Mouse (Mus musculus) kidney, embryonic 16.5 days (tissue): ENCODE data around the gene Zdhhc24. TPM values are rescaled to one million over a fixed set of nuclear protein-coding genes. Genes with fewer than 3 reads are reported as not detected.
"Not testable (repeated sequence)": the region's sequence is repeated elsewhere in the genome, so short reads cannot be mapped to it uniquely, and the experiment has no call there.

Source experiments
- ATAC-seq: fragments of 200-750 bp; cut with Nextera tagmentation; 2 replicates; pipeline ENCODE4 v1.8.0; 2017; ENCODE audit warnings: moderate TSS enrichment; ENCODE audit not compliant: low FRiP score, low TSS enrichment
- H3K27ac ChIP-seq: fragments of 300-500 bp; sonication (generic); 2 replicates; pipeline ENCODE4 v1.5.1; 2014; ENCODE audit warnings: low read length
- H3K27me3 ChIP-seq: fragments of 300-500 bp; sonication (generic); 2 replicates; pipeline ENCODE4 v1.6.1; 2014; ENCODE audit warnings: low read length, control low read depth, mixed read lengths; ENCODE audit not compliant: insufficient read depth
- H3K36me3 ChIP-seq: fragments of 300-500 bp; sonication (generic); 2 replicates; pipeline ENCODE4 v1.6.1; 2014; ENCODE audit warnings: low read length, control low read depth, mixed read lengths; ENCODE audit not compliant: insufficient read depth
- H3K4me1 ChIP-seq: fragments of 300-500 bp; sonication (generic); 2 replicates; pipeline ENCODE4 v1.6.1; 2014; ENCODE audit warnings: low read length, control low read depth, mixed read lengths; ENCODE audit not compliant: insufficient read depth
- H3K4me2 ChIP-seq: fragments of 300-500 bp; sonication (generic); replicated peaks from 2 replicates; pipeline ENCODE4 v1.6.1; 2014; ENCODE audit warnings: low read depth, low read length
- H3K4me3 ChIP-seq: fragments of 300-500 bp; sonication (generic); 2 replicates; pipeline ENCODE4 v1.5.1; 2014; ENCODE audit warnings: mild to moderate bottlenecking, low read length
- H3K9ac ChIP-seq: fragments of 300-500 bp; sonication (generic); replicated peaks from 2 replicates; pipeline ENCODE4 v1.6.1; 2014; ENCODE audit warnings: low read length
- H3K9me3 ChIP-seq: fragments of 300-500 bp; sonication (generic); 2 replicates; pipeline ENCODE4 v1.6.1; 2016; ENCODE audit warnings: low read length, control low read depth
- WGBS: fragments of 180-500 bp; shearing (Covaris S2); extraction: QIAGEN DNeasy Blood & Tissue Kit; methylation state at CpG from one replicate; pipeline ENCODE4 v1.1.7; 2014; 5-methylcytosine and 5-hydroxymethylcytosine counted together
- polyA plus RNA-seq: library from polyadenylated mRNA; unstranded; fragments of >200 nt; fragmentation: Nextera tagmentation; extraction: Ambion mirVana; gene quantifications from 2 replicates; pipeline ENCODE4 v1.2.1, GENCODE M21; 2015

The Zdhhc24 gene
- polyA plus RNA-seq, 1 experiment from 2014 or later = 15.3 TPM

DNA sequence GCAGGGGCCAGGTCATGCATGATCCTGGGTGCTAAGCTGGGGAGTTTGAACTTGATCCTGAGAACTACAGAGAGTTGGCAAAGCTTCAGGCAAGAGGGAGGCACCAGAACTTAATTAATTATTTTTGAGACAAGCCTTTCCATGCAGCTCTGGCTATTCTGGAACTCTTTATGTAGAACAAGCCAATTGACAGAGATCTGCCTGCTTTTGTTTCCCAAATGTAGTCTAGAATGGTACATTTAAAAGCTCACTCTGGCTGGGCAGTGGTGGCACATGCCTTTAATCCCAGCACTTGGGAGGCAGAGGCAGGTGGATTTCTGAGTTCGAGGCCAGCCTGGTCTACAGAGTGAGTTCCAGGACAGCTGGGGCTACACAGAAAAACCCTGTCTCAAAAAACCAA is 3.9 kb upstream of the Zdhhc24 start:
- not testable (repeated sequence) for H3K4me2 ChIP-seq, H3K27ac ChIP-seq, H3K9ac ChIP-seq, H3K27me3 ChIP-seq, ATAC-seq, H3K4me3 ChIP-seq, H3K36me3 ChIP-seq, H3K9me3 ChIP-seq
- peaks cover 21% of the 10 kb centered on the region for H3K4me1 ChIP-seq
- WGBS = 93% methylated on average over 1 of the region's 1 CpGs

DNA sequence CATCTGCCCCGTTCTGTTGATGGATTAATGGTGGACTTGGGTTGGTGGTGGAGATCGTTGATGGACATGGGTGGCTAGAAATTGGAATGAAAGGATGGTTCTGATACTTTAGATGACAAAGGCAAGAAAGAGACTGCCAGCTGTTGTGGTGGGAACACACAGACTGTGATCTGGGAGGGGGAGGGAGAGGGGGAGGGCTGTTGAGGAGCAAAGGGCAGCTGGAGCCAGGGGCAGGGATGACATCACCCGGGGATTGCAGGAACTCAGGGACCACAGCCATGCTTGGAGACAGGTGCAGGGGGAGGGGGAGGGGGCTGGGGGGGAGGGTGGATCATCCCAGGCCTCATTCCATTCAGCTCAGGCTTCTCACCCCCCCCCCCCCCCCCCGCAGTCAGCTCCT is 2.2 kb upstream of the Zdhhc24 start:
- 0 out of 2 replicates have a peak overlapping the region, but pooled peaks have one; percentile 22 for H3K9ac ChIP-seq
- ATAC-seq = no peak
- no peak overlapping the region for H3K4me3 ChIP-seq
- peaks cover 21% of the 10 kb centered on the region for H3K4me1 ChIP-seq
- 38% methylated on average over 3 of the region's 4 CpGs for WGBS
- H3K27me3 ChIP-seq = no peaks in the 10 kb centered on the region
- H3K9me3 ChIP-seq = no peaks in the 10 kb centered on the region
- H3K36me3 ChIP-seq = no peaks in the 10 kb centered on the region
- H3K4me2 ChIP-seq = no peak overlapping the region
- no peak overlapping the region for H3K27ac ChIP-seq

DNA sequence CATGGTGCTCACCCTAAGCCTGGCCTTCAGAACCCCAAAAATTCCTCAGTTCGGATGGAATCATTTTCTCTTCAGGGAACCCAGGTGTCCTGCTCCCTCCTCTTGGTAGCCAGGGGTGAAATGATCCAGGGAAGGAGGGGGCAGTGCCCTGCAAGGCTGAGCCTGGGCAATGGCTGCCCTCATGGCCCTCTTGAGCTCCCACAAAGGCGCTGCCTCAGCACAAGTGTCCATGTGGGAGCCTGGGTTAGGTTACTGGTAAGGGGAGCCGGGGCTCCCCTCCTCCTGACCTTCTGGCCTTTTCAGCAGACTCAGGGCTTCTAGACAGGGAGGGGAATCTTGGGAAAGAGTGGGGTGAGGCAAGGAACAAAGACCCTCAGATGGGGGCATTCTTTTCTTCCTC is 1.7 kb upstream of the Zdhhc24 start:
- no peak overlapping the region for H3K4me2 ChIP-seq
- no peaks in the 10 kb centered on the region for H3K9me3 ChIP-seq
- peaks cover 21% of the 10 kb centered on the region for H3K4me1 ChIP-seq
- ATAC-seq = no peak
- H3K36me3 ChIP-seq = no peaks in the 10 kb centered on the region
- no peak overlapping the region for H3K27ac ChIP-seq
- no peak overlapping the region for H3K9ac ChIP-seq
- no peaks in the 10 kb centered on the region for H3K27me3 ChIP-seq
- no peak overlapping the region for H3K4me3 ChIP-seq
- 27% methylated on average over 3 of the region's 3 CpGs for WGBS

DNA sequence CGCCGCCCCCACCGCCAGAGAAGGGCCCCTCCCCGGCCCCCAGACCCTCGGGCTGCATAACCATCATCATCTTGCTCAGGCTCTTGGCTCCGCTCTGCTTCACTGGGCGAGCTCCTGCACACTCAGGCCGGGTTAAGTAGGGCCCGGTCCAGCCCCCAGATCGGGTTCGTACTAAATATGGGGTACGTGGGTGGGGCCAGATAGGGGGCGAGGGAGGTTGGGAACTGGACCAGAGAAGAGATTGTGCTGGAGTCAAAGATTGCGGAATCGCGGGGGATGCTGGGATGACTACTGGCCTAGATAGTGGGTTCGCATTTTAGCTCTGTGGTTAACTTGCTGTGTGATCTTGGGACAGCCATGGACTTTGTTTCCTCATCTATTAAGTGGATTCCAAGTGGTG is 683 bp upstream of the Zdhhc24 start, which contains the start of gene Actn3:
Actn3 (minus strand) TSS at position 125 of the 400 bp plus-strand sequence.
- peak within 1 kb of the TSS; percentile 97 for H3K4me3 ChIP-seq
- H3K4me2 ChIP-seq = peak within 1 kb of the TSS; percentile 96
- peak; percentile 58 for ATAC-seq
- no peaks in the 10 kb centered on the region for H3K27me3 ChIP-seq
- H3K4me1 ChIP-seq = peaks cover 21% of the 10 kb centered on the region
- H3K9ac ChIP-seq = peak within 1 kb of the TSS; percentile 92
- 2% methylated on average over 17 of the region's 17 CpGs for WGBS
- no peaks in the 10 kb centered on the region for H3K9me3 ChIP-seq
- H3K27ac ChIP-seq = peak within 1 kb of the TSS; percentile 88
- no peaks in the 10 kb centered on the region for H3K36me3 ChIP-seq

DNA sequence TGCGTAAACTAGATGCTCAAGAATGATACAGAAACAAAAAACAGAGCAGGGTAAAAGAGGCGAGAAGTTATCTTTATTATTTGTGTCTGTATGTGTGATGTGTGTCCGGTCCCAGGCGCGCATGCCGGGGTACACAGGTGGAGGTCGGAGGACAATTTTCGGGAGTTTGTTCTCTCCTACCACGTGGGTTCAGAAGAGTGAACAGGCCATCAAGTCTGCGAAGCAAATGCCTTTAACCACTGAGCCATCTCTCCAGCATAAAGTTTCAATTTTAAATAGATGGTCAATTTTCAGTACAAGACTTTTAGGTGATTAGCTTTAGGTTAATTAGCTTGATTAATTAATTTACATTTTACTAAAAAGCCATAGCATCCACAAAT is 846 bp downstream of the Zdhhc24 start:
- peak overlapping the region; percentile 92 for H3K9ac ChIP-seq
- H3K36me3 ChIP-seq = no peaks in the 10 kb centered on the region
- ATAC-seq = no peak
- H3K9me3 ChIP-seq = no peaks in the 10 kb centered on the region
- H3K4me1 ChIP-seq = peaks cover 21% of the 10 kb centered on the region
- no peaks in the 10 kb centered on the region for H3K27me3 ChIP-seq
- H3K4me2 ChIP-seq = peak overlapping the region; percentile 96
- peak overlapping the region; percentile 97 for H3K4me3 ChIP-seq
- H3K27ac ChIP-seq = no peak overlapping the region
- 62% methylated on average over 10 of the region's 10 CpGs for WGBS

DNA sequence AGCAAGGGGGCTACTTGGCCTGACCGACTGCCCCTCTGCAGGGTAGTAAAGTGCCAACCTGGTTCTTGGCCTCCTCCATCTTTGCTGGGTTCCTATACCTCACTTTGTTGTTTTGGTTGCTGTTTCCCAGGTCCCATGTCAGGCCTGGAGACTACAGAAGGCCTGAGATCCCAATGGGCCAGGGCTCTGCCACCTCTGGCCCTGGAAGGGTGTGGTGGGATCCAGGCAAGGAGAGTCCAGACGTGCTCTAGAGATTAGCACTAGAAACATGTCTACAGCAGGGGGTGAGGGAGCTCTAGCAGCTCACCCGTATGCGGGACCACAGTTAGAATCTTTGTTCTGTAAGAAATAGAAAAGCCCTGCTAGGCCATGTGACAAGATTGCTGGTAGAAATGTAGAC is 5.5 kb downstream of the Zdhhc24 start:
- Histone ChIP-seq H3K4me2 (no peak overlapping the region), H3K36me3 (no peaks in the 10 kb centered on the region), H3K9ac (no peak overlapping the region), H3K4me3 (no peak overlapping the region), H3K4me1 (peaks cover 4% of the 10 kb centered on the region), H3K9me3 (no peaks in the 10 kb centered on the region), H3K27ac (no peak overlapping the region), H3K27me3 (no peaks in the 10 kb centered on the region)
- WGBS = 84% methylated on average over 4 of the region's 4 CpGs
- ATAC-seq = no peak

DNA sequence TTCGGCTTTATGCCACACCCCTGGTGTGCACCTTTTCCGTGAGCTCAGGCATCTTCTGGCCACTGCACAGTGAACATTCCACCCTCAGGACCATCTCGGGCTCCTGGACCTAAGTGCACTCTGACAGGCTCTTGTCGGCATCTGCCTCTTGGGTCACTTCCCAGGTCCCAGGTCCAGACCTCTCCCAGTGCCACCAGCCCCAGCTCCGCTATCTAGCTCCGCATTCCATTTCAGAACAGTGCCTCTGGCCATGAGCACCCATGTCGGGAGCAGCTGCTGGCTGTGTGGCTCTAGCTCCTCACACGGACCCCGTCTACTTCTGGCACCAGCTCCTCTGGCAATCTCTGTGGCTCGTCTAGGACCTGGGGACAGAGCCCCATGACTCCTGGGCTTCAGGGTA is 11.3 kb downstream of the Zdhhc24 start:
- WGBS = 80% methylated on average over 10 of the region's 10 CpGs
- H3K4me3 ChIP-seq = no peak overlapping the region
- no peak overlapping the region for H3K4me2 ChIP-seq
- no peak overlapping the region for H3K27ac ChIP-seq
- no peaks in the 10 kb centered on the region for H3K4me1 ChIP-seq
- no peaks in the 10 kb centered on the region for H3K27me3 ChIP-seq
- H3K9me3 ChIP-seq = no peaks in the 10 kb centered on the region
- H3K36me3 ChIP-seq = 0 out of 2 replicates have a peak, but pooled peaks cover 4% of the 10 kb centered on the region
- no peak overlapping the region for H3K9ac ChIP-seq
- no peak for ATAC-seq

DNA sequence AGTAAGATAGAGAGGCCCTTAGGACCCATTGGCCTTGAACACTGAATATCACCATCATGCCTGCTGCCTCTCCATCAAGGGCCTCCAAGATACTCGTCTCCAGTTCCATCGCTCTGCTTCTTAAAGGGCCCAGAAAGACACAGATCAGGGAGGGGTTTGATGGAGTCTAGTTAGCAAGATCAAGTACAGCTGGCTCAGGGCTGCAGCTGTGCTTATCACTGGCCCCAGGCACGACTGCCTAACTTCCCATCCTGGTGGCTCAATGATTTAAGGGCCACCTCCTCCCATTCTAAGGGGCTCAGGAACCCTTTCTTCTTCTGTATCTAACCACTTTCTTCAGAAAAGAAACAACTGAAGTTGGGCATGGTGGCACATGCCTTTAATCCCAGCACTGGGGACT is 13.3 kb downstream of the Zdhhc24 start:
- ATAC-seq = no peak
- H3K27me3 ChIP-seq = no peaks in the 10 kb centered on the region
- no peak overlapping the region for H3K4me2 ChIP-seq
- H3K4me1 ChIP-seq = peaks cover under 1% of the 10 kb centered on the region; the same call in 1 of the 2 replicates
- 73% methylated on average over 3 of the region's 3 CpGs for WGBS
- no peak overlapping the region for H3K4me3 ChIP-seq
- 0 out of 2 replicates have a peak, but pooled peaks cover 4% of the 10 kb centered on the region for H3K36me3 ChIP-seq
- H3K9ac ChIP-seq = no peak overlapping the region
- H3K27ac ChIP-seq = no peak overlapping the region
- H3K9me3 ChIP-seq = no peaks in the 10 kb centered on the region

DNA sequence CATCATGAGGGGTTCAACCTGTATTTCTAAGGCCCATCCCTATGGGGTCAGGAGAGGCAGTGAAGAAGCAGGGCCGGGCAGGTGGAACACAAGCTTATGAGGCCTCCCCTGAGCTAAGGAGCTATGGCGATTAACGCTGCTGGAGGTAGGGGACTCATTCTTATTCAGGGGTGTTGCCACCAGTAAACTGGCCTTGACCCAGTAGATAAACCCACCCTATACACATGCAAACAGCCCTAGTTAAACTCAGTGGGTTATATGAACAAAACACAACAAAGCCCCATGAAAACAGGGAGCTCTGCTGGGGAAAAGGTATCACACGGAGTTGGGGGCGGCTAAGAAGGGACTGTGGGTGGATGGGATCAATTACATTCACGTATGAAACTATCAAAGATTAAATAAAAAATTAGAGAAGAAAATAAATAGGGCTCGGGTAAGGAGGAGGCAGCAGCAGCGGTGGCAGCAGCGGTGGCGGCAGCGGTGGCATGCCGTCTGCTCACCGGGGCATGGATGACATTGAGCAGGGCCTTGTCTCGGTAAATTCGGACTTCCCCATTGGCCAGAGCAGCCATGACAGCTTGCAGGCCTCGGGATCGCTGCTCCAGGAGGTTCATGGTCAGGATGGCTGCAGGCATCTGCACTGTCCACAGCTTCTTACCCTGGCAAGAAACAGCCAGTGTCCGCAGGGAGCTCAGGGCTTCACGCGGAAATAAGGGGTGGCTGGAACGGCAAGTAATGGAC is 18.5 kb downstream of the Zdhhc24 start:
- Histone ChIP-seq H3K4me1 (peaks cover 7% of the 10 kb centered on the region; the same call in 1 of the 2 replicates), H3K9ac (no peak overlapping the region), H3K4me3 (0 out of 2 replicates have a peak overlapping the region, but pooled peaks have one; percentile 1), H3K9me3 (no peaks in the 10 kb centered on the region), H3K4me2 (peak overlapping the region; percentile 34), H3K36me3 (0 out of 2 replicates have a peak, but pooled peaks cover 2% of the 10 kb centered on the region), H3K27ac (peak overlapping the region; percentile 24; the same call in 1 of the 2 replicates), H3K27me3 (no peaks in the 10 kb centered on the region)
- peak; percentile 35; the same call in 1 of the 2 replicates for ATAC-seq
- WGBS = 37% methylated on average over 21 of the region's 21 CpGs

DNA sequence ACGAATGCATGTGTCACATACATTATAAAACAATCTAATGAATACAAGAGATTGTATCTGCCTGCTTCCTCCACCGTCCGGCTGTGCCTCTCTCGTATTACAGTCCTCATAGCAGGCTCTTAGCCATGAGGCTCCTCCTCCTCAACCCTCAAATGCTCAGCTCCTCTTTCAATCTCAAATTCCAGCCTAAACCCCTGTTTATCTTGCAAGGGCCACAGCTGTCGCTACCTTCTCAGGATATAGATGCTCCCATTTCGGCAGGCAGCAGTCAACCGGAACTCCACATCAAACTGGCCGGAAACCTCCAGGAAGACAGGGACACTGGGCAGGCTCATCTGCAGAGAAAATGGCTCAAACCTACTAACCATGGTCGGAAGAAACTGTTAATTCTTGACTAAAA is 20.5 kb downstream of the Zdhhc24 start:
- H3K27me3 ChIP-seq = no peaks in the 10 kb centered on the region
- H3K4me1 ChIP-seq = peaks cover 7% of the 10 kb centered on the region; the same call in 1 of the 2 replicates
- H3K4me2 ChIP-seq = no peak overlapping the region
- no peak for ATAC-seq
- H3K9ac ChIP-seq = no peak overlapping the region
- H3K4me3 ChIP-seq = no peak overlapping the region
- H3K27ac ChIP-seq = peak overlapping the region; percentile 38; the same call in 1 of the 2 replicates
- 29% methylated on average over 9 of the region's 9 CpGs for WGBS
- H3K36me3 ChIP-seq = 0 out of 2 replicates have a peak, but pooled peaks cover 2% of the 10 kb centered on the region
- H3K9me3 ChIP-seq = no peaks in the 10 kb centered on the region
